Comparison of ENCODE assay signal across 25 mouse cellular contexts in genomic region chr10:27942136-27942535, GRCm38 (mm10).
DNase-seq lines count a peak whose midpoint lies in the region; ATAC-seq lines count a peak whose summit lies in the region.
"Had no signal": no experiment of that assay in that cellular context is flagged by ENCODE, and none has a peak within 500 bp of the region (broad histone marks: within the 10 kb centered on the region; RNA-seq: fewer than 3 reads in every experiment).

No protein-coding gene starts in this region.

- H3K27ac ChIP-seq in forebrain, embryonic 16.5 days (ENCODE audit: low read length), result no peak overlapping the region
- H3K27ac ChIP-seq: forebrain, embryonic 13.5 days; heart, embryonic 10.5 days; limb, embryonic 12.5 days; macrophage; neural tube, embryonic 13.5 days had no signal

- no peak overlapping the region for H3K4me2 ChIP-seq in forebrain, embryonic 16.5 days (ENCODE audit: low read length)
- H3K4me2 ChIP-seq: forebrain, embryonic 13.5 days; limb, embryonic 12.5 days; liver, embryonic 11.5 days; neural tube, embryonic 13.5 days had no signal

- WGBS in forebrain, embryonic 16.5 days, result 89% methylated on average over 5 of the region's 5 CpGs

- DNase-seq in cerebellum, adult 9-10 months, result peak; percentile 0
- peak; percentile 5 for DNase-seq in layer of hippocampus, adult 11-12 months (ENCODE audit: low spot score)
- DNase-seq in layer of hippocampus, postnatal 25 days (ENCODE audit: extremely low spot score in 1 of 2, low spot score in 1 of 2), result no peak
- peak; percentile 29 for DNase-seq in right cerebral cortex, adult 18-20 months
- DNase-seq in right cerebral cortex, postnatal 4 days, result no peak
- DNase-seq: adrenal gland, postnatal 10 days; cerebellum, adult 8-10 months; gastrocnemius, postnatal 10 days; heart, postnatal 4 days; liver, postnatal 0 days; retina, postnatal 1 day; thymus, postnatal 25 days had no signal

- no peak for ATAC-seq in cerebellum, adult (ENCODE audit: insufficient number of reproducible peaks, low FRiP score, low TSS enrichment)
- ATAC-seq in forebrain, embryonic 16.5 days, result no peak
- ATAC-seq: forebrain, embryonic 13.5 days; hindbrain, embryonic 16.5 days; intestine, embryonic 16.5 days; liver, postnatal 0 days; lung, postnatal 0 days; midbrain, embryonic 16.5 days had no signal

- no peak overlapping the region for H3K9ac ChIP-seq in forebrain, embryonic 16.5 days (replicated peaks; ENCODE audit: low read depth, low read length)
- H3K9ac ChIP-seq: forebrain, embryonic 13.5 days; limb, embryonic 12.5 days; liver, postnatal 0 days; neural tube, embryonic 13.5 days had no signal

- H3K36me3 ChIP-seq in forebrain, embryonic 16.5 days (ENCODE audit: control insufficient read depth, insufficient read depth), result no peaks in the 10 kb centered on the region
- H3K36me3 ChIP-seq: heart, embryonic 10.5 days; limb, embryonic 12.5 days; neural tube, embryonic 13.5 days had no signal

- H3K27me3 ChIP-seq in forebrain, embryonic 16.5 days (replicated peaks; ENCODE audit: control insufficient read depth, insufficient read depth, low read length), result no peaks in the 10 kb centered on the region
- H3K27me3 ChIP-seq: forebrain, embryonic 13.5 days; limb, embryonic 12.5 days; neural tube, embryonic 13.5 days had no signal

- H3K4me3 ChIP-seq in forebrain, embryonic 16.5 days (replicated peaks; ENCODE audit: low read length), result no peak overlapping the region
- H3K4me3 ChIP-seq: forebrain, embryonic 13.5 days; heart, embryonic 10.5 days; limb, embryonic 12.5 days; myocyte; neural tube, embryonic 13.5 days had no signal

- H3K9me3 ChIP-seq in forebrain, embryonic 16.5 days (ENCODE audit: control insufficient read depth, low read length), result no peaks in the 10 kb centered on the region
- H3K9me3 ChIP-seq: forebrain, embryonic 13.5 days; heart, embryonic 10.5 days; limb, embryonic 12.5 days; neural tube, embryonic 13.5 days had no signal

- no peaks in the 10 kb centered on the region for H3K4me1 ChIP-seq in forebrain, embryonic 16.5 days (replicated peaks; ENCODE audit: control insufficient read depth, insufficient read depth, low read length)
- H3K4me1 ChIP-seq: forebrain, embryonic 13.5 days; heart, embryonic 10.5 days; limb, embryonic 12.5 days; neural tube, embryonic 13.5 days had no signal

Comparison
In these comparisons a context has a peak if more than half of its experiments do, and no peak if none do; other contexts are left out.
1. DNase-seq: peak in cerebellum, adult 9-10 months (single experiment), layer of hippocampus, adult 11-12 months (single experiment) and right cerebral cortex, adult 18-20 months (single experiment); none in layer of hippocampus, postnatal 25 days (0 of 2) and right cerebral cortex, postnatal 4 days (single experiment).